Mouse (Mus musculus): ENCODE results near the gene A3galt2. TPM values are rescaled to one million over a fixed set of nuclear protein-coding genes. Genes with fewer than 3 reads are reported as not detected.

A3galt2 gene
- polyA plus RNA-seq, 1 experiment, result 0.07 TPM

DNA sequence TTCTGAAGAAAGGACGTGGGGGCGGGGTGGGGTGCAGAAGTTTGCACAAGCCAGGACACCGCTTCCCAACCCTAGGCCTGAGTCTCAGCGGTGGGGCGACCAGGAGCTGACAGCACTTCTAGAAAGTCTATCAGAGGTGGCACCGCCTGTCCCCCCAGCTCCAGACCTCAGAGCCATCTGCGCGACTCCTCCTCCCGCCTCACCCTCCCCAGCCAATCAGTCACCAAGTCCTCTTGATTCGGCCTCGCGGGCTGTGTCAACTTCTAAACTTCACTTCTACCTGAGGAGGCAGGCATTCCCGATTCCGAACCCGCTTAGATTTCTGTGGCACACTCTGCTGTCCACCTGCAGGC is 51.6 kb downstream of the A3galt2 start:
- Histone ChIP-seq H3K4me1 (ENCODE audit: control insufficient read depth, insufficient read depth, low read length) (peaks cover 21% of the 10 kb centered on the region), H3K27ac (ENCODE audit: control insufficient read depth, insufficient read depth, low read depth, low read length) (peak overlapping the region; percentile 56; the same call in 1 of the 2 replicates)
- peak; percentile 30; the same call in 1 of the 2 replicates for TF ChIP-seq POLR2A (IDR thresholded peaks at IDR 0.05; ENCODE audit: control insufficient read depth, low read depth, low read length)
- TF ChIP-seq CTCF (IDR thresholded peaks at IDR 0.05; ENCODE audit: control insufficient read depth, insufficient read depth, insufficient replicate concordance, low read depth, low read length), result no peak

DNA sequence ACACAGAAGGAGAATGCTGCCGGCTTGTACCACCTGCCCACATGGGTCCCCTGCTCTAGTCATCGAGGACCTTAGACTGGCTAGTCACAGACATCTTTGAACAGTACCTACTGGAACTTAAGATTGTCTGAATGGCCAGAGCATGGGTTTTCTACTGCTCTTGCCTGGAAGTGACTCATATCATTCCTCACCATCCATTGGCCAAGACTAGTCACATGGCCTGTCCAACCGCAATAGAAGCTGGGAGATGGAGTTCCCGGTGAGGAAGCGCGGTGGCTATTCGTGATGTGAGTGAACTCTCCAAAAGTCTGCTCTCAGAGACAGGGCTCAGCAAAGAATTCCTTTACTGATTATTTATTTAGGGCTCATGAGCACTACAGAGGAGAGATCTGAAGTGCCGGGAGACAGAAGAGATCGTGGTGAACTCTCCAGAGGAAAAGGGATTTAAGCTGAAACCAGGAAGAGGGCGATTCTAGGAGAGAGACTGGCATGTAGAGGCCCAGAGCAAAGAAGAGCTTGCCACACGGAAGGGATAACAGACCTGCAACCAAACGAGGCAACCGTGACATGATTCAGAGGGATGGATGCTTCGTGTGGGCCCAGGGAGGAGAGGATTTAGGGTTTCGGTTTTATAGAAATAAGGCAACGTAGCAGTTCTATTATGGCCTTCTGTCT is 56.4 kb downstream of the A3galt2 start:
- peak overlapping the region; percentile 32; the same call in 1 of the 2 replicates for H3K27ac ChIP-seq (ENCODE audit: control insufficient read depth, insufficient read depth, low read depth, low read length)
- peak; percentile 65 for TF ChIP-seq POLR2A (IDR thresholded peaks at IDR 0.05; ENCODE audit: control insufficient read depth, low read depth, low read length)
- TF ChIP-seq CTCF (IDR thresholded peaks at IDR 0.05; ENCODE audit: control insufficient read depth, insufficient read depth, insufficient replicate concordance, low read depth, low read length), result no peak

More for the DNA sequence above, 51.6 kb downstream of the A3galt2 start:
- H3K4me3 ChIP-seq (ENCODE audit: control insufficient read depth, low read depth, low read length), result peak overlapping the region; percentile 88
- no peaks in the 10 kb centered on the region; the same call in 1 of the 2 replicates for H3K27me3 ChIP-seq (ENCODE audit: control insufficient read depth, insufficient read depth, low read length)
- no peaks in the 10 kb centered on the region for H3K36me3 ChIP-seq (ENCODE audit: control insufficient read depth, insufficient read depth, low read length)

DNA sequence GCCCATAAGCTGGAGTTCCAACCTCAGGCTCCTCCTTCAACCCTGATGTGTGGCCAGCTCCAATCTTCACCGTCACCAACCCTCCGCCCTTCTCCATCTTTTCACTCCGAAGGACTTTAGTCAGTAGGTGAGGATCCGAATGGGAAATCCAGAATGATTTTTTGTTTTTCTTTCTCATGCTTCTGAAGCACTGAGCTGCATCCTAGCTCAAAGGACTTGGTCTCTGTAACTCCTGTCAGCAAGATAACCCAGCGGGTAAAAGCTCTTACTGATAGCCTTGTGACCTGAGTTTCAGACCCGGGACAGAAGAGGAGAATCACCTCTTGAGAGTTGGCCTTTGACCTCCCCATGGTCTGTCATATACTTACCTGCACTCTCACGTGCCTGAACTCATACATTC is 61.8 kb downstream of the A3galt2 start:
- no peak for TF ChIP-seq CTCF (IDR thresholded peaks at IDR 0.05; ENCODE audit: control insufficient read depth, insufficient read depth, insufficient replicate concordance, low read depth, low read length)

More for the DNA sequence above, 56.4 kb downstream of the A3galt2 start:
- Histone ChIP-seq H3K36me3 (ENCODE audit: control insufficient read depth, insufficient read depth, low read length) (no peaks in the 10 kb centered on the region), H3K27me3 (ENCODE audit: control insufficient read depth, insufficient read depth, low read length) (no peaks in the 10 kb centered on the region), H3K4me3 (ENCODE audit: control insufficient read depth, low read depth, low read length) (peak overlapping the region; percentile 70), H3K4me1 (ENCODE audit: control insufficient read depth, insufficient read depth, low read length) (peaks cover 14% of the 10 kb centered on the region)

More for the DNA sequence above, 61.8 kb downstream of the A3galt2 start:
- no peaks in the 10 kb centered on the region for H3K27me3 ChIP-seq (ENCODE audit: control insufficient read depth, insufficient read depth, low read length)
- H3K4me3 ChIP-seq (ENCODE audit: control insufficient read depth, low read depth, low read length), result no peak overlapping the region
- 0 out of 2 replicates have a peak, but pooled peaks cover 2% of the 10 kb centered on the region for H3K4me1 ChIP-seq (ENCODE audit: control insufficient read depth, insufficient read depth, low read length)
- H3K36me3 ChIP-seq (ENCODE audit: control insufficient read depth, insufficient read depth, low read length), result no peaks in the 10 kb centered on the region
- H3K27ac ChIP-seq (ENCODE audit: control insufficient read depth, insufficient read depth, low read depth, low read length), result no peak overlapping the region

Other genes starting within 250 kb of the A3galt2 start
- gene Zscan20, start 145.3 kb upstream of the A3galt2 start, polyA plus RNA-seq (2012; rRNA removed), result 7.5 and 7.7 TPM in 2 replicates
- gene Tlr12, start 136.7 kb upstream of the A3galt2 start, polyA plus RNA-seq (2012; rRNA removed), result 0.04 and 0.12 TPM in 2 replicates
- gene Phc2, start 100.7 kb upstream of the A3galt2 start, polyA plus RNA-seq (2012; rRNA removed), result 44.6 and 47.8 TPM in 2 replicates
- 16.0 and 16.5 TPM in 2 replicates for gene Zfp362, start 50.7 kb downstream of the A3galt2 start, polyA plus RNA-seq (2012; rRNA removed)
- 5.8 and 6.6 TPM in 2 replicates for gene Trim62, start 128.2 kb downstream of the A3galt2 start, polyA plus RNA-seq (2012; rRNA removed)
- gene Azin2, start 207.1 kb downstream of the A3galt2 start, polyA plus RNA-seq (2012; rRNA removed), result 213 and 251 TPM in 2 replicates
- gene Ak2, start 236.6 kb downstream of the A3galt2 start, polyA plus RNA-seq (2012; rRNA removed), result 98.0 and 115 TPM in 2 replicates